Mouse (Mus musculus) frontal cortex, postnatal 10 days (tissue): ENCODE data around the gene Ssh2.

Source experiments
- DNase-seq, 2 experiments: peaks; one replicate each; pipeline ENCODE4 v3.0.0; 2022; ENCODE audit warnings: low spot score in 2 of 2, mixed read lengths in 1 of 2

The Ssh2 gene

DNA sequence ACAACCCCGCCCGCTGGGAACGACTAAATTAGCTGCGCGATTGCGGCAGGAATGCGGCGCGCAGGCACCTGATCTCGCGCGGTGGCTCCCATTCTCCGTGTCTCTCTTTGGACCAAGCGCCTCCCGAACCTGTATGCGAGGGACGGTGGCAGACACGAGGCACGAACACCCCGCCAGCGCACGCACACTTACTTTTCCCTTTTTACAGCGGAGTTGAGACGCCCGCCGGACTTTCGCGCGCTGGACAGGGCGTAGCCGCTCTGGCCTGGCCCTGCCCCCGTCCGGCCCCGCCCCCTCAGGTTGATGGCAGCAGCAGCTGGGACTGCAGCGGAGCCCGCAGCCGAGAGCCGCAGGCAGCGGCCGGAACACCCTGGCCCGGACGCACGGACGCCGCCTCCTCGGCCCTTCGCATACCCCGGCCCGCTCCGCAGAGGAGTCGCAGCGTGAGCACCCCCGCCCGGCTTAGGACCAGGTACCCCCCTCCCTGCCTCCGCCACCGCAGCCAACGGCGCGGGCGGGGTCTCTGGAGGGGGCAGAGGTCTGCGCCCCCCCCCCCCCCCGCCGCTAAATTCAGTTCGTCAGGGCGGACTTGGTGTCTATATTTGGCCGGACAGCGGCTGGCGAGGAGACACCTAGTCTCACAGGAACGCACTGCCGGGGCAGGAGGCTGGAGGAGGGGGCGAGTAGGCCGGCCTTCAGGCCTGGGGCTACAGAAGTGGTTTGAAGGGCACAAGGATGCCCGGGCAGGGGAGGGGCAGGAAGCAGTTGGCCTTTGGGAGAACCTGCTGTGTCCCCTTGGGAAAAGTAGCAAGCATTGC is 246.4 kb downstream of the Ssh2 start, which contains the start of gene Coro6:
Gene Coro6, plus strand, starts transcription at position 129 of the 818 bp plus-strand sequence.
- DNase-seq = no peak

DNA sequence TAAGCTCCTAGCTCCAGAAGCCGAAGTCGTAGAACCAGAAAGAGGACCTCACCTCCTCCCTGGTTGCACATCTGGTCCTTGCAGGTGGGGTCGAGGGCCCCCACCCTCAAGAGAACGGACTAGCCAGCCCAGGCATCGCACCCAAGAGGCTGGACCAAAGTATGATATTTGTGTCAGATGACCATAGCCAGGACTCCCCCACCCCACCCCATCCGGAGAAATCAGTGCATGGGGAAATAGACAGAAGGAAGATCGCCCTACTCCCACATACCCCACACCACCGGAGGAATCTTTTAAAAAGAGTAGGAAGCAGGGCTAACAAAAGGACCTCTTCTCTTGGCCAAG is 247.0 kb downstream of the Ssh2 start:
- no peak for DNase-seq

DNA sequence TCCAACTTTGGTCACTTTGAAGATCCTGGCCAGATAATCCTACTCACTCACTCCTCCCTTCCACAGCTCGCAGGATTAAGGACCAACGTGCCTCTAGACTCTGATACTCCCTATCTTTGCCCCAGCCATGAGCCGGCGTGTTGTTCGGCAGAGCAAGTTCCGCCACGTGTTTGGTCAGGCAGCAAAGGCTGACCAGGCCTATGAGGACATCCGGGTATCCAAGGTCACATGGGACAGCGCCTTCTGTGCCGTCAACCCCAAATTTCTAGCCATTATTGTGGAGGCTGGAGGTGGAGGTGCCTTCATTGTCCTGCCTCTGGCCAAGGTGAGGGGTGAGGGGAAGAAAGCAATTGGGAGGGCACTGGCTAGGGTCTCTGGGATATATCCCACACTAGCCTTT is 247.7 kb downstream of the Ssh2 start:
- no peak for DNase-seq

DNA sequence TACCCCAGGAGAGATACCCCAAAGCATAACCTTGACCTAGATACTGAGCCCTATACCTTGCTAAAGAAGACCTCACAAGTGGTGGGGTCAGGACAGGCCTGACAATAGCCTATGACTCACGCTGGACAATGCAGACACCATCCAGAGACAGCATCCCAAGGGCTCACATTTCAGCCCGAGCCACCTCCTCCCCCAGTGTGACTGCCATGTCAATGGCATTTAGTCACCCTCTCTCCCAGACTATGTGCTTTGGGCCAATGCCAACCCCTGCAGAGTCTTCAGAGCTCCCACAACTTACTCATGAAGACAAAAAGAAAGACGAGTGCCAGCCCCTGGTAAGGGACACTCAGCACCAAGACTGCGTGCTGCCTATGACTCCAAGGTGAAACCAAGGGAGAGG is 248.6 kb downstream of the Ssh2 start:
- no peak for DNase-seq

DNA sequence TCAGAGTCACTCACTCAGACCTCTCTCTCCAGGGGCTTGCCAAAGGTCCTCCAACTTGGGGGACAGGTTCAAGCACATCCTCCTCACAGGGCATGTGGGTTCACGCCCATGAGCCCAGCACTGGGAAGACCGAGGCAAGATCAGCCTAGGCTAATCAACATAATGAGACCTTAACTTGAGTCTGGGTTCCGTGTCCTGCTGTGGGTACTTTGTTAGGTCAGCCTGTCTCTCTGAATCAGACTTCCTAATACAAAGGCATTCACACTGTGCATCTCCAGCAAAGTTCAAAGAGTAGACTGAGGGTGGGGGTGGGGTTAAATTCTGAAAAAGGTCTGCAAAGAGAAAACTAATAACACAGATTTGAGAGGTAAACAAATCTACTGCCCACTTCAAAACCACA is 249.0 kb downstream of the Ssh2 start:
- DNase-seq = no peak

DNA sequence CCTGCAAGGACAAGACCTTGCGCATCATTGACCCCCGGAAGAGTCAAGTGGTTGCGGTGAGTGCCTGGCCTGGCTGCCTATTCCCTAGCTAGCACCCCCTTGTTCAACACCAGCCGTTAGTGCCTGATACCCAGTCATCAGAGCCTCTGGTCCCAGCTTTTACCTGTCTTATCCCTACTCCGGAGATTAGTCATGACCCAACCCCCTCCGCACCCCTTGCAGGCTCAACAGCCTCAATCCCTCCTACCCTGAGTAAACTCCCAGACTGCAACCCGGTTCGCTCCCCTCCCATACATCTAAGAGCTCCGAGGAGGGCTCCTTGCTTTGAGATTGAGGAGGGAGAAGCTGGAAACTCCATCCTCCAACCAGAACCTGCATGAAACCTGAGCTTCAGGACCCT is 250.5 kb downstream of the Ssh2 start:
- no peak for DNase-seq

DNA sequence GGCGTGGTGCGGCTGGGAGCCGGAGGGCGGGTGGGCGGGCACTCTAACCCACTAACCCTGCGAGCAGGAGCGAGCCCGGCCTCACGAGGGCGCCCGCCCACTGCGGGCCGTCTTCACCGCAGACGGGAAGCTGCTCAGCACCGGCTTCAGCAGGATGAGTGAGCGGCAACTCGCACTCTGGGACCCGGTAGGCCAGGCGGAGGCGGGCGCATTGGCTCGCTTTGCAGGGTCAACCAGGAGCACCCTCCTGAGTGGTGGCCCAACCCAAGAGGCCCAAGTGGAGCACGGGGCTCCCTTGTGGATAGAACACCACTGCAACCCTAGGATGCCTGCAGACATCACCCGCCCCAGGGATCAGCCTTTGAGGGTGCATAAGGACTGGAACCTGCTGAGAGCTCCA is 251.1 kb downstream of the Ssh2 start:
- peak in 1 of 2 experiments; percentile 62 for DNase-seq

DNA sequence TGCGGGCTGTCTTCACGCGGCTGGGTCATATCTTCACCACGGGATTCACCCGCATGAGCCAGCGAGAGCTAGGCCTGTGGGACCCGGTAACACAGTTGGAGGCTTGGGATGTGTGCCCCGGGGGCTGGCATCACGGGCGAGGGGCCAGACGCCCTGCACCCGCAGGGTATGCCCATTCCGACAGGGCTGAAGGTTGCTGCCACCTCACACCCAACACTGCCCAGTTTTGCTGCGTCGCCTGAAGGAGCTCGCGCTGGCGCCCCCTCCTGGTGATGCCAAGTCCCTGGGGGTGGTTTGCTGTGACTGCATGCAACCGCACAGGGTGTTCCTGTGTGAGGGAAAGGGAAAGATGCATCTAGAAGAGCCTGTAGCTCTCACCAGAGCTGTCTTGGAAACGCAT is 251.7 kb downstream of the Ssh2 start:
- DNase-seq = peak in 1 of 2 experiments; percentile 76

DNA sequence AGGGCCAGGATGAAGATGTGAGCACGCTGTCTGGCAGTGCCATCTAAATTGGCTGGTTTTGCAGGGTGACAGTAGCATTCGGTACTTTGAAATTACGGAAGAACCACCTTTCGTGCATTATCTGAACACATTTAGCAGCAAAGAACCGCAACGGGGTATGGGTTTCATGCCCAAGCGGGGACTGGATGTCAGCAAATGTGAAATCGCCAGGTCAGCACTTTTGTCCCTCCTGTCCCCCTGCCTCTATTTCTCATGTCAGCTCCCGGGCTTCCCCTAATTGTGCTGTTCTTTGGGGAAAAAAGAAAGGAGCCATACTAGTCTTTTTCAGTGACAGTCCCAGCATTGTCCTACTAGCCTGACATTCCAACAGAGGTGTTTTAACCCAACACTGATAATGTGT is 252.3 kb downstream of the Ssh2 start:
- no peak for DNase-seq

DNA sequence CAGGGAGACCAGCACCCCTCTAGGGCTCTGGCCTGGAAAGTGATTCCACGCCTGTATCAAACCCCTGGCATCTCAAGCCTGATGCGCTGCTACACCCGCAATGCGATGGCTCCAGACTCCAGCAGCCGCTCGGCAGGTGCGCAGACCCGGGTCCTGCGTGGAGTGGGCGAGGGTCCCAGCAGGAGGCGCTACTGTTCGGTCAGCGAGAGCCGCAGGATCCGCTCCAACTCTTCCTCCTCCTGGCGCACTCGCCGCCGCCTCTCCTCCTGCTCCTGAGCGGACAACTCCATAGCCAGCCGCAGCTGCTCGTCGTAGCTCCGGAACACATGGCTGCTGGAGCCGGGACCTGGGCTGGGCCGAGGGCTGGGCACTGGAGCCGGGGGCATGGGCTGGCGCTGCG is 255.3 kb downstream of the Ssh2 start:
- no peak for DNase-seq

DNA sequence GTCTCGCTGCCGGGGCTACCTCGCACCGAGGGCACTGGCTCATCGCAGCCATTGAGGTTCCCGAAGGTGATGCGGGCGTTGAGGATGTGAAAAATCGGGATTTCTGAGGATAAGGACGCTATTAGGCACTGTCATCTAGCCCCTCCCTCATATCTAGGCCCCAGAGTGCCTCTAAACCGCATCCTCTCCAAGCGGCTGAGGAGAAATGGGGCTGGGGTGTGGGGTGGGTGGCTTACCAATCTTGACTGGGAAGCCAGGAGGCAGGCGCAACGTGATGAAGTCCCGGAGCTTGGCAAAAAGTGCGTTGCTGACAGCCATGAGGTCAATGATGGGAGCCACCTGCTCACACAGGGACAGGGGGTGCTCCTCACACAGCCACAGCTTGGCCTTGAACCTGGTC is 256.7 kb downstream of the Ssh2 start:
- DNase-seq = no peak

DNA sequence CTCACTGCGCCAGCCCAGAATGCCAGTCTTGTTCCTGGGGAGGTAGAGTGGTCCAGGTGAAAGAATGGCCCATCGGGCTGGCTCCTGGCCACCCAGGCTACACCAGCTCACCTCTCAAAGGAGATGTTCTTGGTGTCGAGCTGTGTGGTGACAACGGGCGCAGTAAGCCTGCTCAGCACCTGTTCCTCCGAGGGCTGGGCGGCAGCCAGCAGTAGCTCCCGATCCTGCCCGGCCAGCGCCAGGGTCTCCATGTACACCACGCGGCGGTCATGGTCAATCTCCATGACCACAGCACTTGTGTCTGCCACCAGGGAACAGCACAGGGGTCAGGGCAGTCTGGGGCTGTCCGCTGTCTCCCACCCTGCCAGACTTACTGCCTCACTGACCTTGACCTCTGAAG is 260.1 kb downstream of the Ssh2 start:
- peak in 1 of 2 experiments; percentile 12 for DNase-seq

DNA sequence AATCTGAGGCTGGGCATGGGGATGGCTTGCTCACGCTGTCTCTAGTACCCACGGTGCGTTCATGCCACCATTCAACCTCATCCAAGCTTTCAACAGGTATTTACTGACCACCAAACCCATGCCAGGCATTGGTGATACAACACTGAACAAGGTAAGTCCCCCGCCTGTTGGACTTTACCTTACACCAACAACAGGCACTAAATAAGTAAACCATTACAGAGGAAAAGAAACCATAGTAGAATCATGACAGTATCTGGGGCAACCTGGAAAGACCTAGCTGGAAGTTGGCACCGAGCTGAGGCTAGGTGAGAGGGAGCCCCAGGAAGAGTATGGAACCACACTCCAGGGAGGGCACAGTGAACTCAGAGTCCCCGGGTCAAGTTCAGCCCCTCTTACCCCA is 260.8 kb downstream of the Ssh2 start:
- DNase-seq = no peak

DNA sequence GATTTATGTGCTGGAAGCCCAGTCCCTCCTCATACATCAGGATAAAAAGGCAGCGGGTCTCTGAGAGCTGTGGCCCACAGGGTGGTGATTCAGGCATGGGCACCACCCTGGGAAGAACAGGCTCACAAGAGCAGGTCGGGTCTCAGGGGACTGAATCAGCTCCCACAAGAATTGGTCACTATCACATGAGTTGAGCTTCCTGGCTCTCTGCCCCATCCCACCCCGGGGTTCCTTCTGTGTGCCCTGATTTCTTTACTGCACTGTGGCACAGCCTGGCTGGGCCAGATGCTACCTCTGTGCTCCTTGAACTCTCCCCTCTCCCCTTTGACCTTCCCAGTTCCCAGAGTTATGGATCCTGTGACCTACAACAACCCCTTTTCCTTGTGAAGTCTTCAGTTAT is 267.0 kb downstream of the Ssh2 start:
- DNase-seq = no peak

DNA sequence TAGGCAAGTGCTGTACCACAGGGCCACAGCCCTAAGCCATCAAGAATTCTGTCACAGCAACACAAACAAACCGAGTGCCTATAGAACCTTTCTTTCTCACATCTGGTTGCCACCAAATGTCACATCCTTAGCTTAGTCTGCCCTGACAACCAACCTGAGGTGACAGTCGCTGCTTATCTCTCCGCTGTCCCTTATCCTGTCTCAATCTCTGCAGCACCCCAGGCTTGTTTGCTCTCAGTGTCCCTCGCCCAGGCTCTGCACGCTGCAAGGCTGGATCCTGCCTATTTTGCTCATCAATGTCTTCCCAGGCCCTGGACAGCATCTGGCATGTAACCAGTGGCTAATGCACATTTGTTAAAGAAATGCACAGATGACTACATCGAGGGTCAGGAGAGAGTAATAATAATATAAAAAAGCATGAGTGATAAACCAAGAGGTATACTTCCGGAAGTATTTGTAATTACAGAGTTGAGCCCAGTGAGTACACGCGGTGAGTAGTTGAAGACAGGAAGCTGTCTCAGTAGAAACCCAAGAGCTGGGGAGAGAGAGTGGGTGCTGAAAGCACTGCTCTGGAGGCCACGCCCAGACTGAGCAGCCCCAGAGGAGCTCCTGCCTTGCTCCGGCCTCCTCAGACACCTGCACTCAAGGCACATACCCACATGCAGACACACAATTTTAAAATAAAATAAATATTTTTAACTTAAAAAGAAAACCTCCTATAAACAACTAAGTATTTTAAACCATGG is 267.6 kb downstream of the Ssh2 start:
- no peak for DNase-seq

DNA sequence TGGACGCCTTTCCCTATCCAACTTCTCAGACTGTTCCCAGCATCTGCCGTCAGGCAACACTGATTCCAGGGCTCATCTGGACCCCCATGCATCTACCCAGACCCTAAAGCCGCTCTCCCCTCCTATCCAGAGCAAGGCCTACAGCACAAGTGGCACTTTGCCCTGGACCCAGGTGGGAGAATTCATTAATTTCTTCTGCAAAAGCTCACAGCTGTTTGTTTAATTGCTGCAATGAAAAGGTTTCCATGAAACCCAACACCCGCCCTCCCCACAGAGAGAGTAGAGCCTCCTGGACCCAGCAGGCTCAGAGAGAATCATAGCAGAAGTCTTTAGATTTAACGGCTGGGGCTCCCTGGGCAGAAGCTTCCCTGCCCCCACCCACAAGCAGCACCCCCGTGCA is 269.1 kb downstream of the Ssh2 start:
- no peak for DNase-seq

DNA sequence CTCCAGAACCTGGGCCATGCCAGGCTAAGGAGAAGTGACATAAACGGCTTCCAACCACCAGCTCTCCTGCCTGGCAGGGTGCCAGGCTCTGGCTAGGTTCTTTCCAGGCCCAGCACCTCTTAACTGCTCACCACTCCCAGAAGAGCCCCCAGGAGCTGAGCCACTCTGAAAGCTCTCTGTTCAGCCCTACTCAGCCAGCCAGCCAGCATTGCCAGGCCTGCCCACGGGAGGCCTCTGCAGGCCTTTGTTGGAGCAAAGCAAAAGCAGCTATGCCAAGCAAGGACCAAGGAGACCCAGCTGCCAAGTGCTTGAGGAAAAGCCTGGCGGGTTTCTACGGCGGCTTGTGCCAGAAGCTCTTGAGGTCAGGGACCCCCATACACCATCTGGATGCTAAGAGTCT is 270.7 kb downstream of the Ssh2 start:
- DNase-seq = peak in 1 of 2 experiments; percentile 50

DNA sequence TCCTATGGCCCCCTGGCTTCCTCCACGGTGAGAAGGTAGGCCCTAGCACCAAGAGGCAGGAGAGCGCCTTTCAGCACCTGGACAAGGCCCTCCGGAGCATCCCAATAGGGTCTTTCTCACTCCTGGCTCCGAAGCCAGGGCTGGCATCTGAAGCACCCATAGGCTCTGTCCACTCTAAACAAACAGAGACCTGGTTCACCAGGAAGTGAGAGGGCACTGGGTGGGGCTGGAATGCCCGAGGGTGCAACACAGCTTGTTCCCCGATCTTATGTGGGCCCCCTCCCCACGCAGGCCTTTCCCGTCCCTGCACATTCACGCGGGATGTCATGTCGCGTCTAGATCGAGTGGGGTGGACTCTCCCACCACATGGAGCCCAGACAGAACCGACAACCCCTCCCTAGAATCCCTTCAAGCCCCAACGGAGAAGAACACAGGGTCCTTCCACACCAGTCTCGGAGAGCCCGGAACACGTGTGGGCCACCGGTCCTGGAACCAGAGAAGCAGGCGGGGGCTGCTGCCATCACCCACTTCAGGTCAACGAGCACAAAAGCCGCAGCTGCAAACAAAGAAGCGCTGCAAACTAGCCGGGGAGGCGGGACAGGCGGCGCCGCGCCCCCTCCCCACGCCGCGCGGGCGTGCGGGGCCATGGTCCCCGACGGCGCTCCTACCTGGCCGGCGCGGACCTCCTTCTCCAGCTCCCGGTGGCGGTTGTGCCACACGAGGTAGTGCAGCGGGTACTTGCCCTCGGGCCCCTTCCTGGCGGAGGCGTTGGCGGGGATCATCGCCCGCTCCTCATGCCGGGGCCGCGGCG is 272.9 kb downstream of the Ssh2 start:
- DNase-seq = peak in 1 of 2 experiments; percentile 40

DNA sequence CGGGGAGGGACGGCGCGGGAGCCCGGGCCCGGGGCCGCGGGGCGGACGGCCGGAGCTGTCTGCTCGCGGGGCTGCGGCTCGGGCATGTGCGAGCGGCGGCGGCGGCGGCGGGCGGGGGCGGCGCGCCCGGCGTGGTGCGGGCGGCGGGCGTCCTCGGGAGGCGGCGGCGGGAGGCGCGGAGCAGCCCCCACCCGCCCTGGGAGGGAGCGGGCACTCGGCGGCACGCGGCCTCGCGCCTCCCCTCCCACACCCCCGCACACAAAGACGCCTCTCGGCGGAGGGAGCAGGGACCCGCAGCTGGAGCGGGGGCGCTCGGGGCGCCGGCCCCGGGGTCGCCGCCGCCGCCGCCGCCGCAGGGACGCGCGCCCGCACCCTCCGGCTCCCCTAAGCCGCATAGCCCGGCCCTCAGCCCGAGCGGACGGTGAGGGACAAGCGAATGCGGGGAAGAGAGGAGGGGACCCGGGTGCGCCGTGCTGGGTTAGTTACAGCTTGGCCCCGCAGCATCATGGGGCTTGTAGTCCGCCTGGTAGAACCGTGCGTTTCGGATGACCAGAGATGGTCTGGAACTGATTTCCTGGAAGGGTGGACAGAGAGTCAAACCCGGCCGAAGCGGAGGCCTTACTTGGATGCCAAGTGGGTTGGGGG is 273.6 kb downstream of the Ssh2 start, which contains the start of gene Ankrd13b:
Gene Ankrd13b, minus strand, starts transcription at position 88 of the 645 bp plus-strand sequence.
- peak in 1 of 2 experiments; percentile 78 for DNase-seq

DNA sequence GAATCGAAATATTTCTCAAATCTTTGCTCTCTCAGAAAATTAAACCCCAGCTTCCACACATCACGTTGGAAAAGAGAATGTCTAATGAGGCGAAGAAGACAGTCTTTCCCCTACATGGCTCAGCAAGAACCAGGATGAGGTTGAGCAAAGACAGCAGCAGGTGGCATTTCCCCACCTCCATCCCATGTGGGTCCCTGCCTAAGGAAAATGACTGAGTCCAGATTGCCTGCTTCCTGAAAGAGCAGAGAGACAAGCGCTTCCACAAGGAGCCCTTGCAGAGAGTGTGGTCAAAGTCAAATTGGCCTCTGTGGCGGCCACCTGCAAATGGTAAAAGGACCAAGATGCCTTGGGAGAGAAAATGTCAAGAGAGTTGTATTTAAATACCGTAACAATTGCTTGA is 274.4 kb downstream of the Ssh2 start:
- peak in 1 of 2 experiments; percentile 25 for DNase-seq

DNA sequence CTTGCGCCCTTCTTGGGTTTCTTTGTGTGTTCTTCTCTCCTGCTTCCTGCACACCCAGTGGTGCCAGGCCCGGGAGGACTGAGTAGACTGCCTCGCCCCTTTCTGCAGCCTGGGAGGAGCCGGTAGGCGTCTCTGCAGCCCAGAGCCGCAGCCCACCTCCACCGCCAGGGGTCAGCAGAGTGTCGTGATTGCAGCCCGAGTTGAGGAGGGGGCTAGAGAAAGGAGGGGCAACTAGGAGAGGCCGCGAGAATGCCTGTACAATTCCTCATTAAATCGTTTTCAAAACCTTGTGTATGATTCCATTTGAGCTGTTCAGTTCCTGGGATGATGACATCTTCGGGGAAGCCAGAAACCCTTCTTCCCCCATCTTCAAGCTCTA is 275.0 kb downstream of the Ssh2 start:
- peak; percentile 88 to 90 for DNase-seq
